Mouse (Mus musculus): ENCODE data around the gene Sptbn4. TPM values are rescaled to one million over a fixed set of nuclear protein-coding genes. Genes with fewer than 3 reads are reported as not detected.

Gene Sptbn4
- polyA plus RNA-seq, 1 experiment from 2014 or later = 0.43 TPM

GRCm38 (mm10) chr7:27486102-27486769 is 38.8 kb upstream of the Sptbn4 start:
- H3K4me2 ChIP-seq = peak overlapping the region; percentile 66
- H3K9ac ChIP-seq = peak overlapping the region; percentile 9; the same call in 1 of the 2 replicates
- 6% methylated on average over 13 of the region's 13 CpGs for WGBS
- peaks cover 26% of the 10 kb centered on the region for H3K4me1 ChIP-seq
- no peaks in the 10 kb centered on the region for H3K36me3 ChIP-seq (ENCODE audit: poor library complexity, severe bottlenecking)
- no peaks in the 10 kb centered on the region for H3K9me3 ChIP-seq (replicated peaks)
- H3K4me3 ChIP-seq = peak overlapping the region; percentile 76
- H3K27ac ChIP-seq = no peak overlapping the region
- peaks cover 9% of the 10 kb centered on the region; the same call in 1 of the 2 replicates for H3K27me3 ChIP-seq
- ATAC-seq = peak; percentile 2; the same call in 1 of the 2 replicates

GRCm38 (mm10) chr7:27483860-27484259 is 36.4 kb upstream of the Sptbn4 start:
- ATAC-seq = no peak
- H3K4me3 ChIP-seq = no peak overlapping the region
- WGBS = 86% methylated on average over 4 of the region's 4 CpGs

GRCm38 (mm10) chr7:27481627-27481969 is 34.1 kb upstream of the Sptbn4 start:
- peak overlapping the region; percentile 67 for H3K4me2 ChIP-seq
- H3K4me3 ChIP-seq = peak overlapping the region; percentile 36
- H3K27me3 ChIP-seq = no peaks in the 10 kb centered on the region
- peaks cover 11% of the 10 kb centered on the region; the same call in 1 of the 2 replicates for H3K36me3 ChIP-seq (ENCODE audit: poor library complexity, severe bottlenecking)
- ATAC-seq = peak; percentile 83
- H3K9ac ChIP-seq = peak overlapping the region; percentile 59
- 0% methylated on average over 9 of the region's 12 CpGs for WGBS
- peaks cover 12% of the 10 kb centered on the region for H3K4me1 ChIP-seq
- peak overlapping the region; percentile 31; the same call in 1 of the 2 replicates for H3K27ac ChIP-seq
- no peaks in the 10 kb centered on the region for H3K9me3 ChIP-seq (replicated peaks)

More at GRCm38 (mm10) chr7:27483860-27484259, 36.4 kb upstream of the Sptbn4 start:
- no peaks in the 10 kb centered on the region for H3K36me3 ChIP-seq (ENCODE audit: poor library complexity, severe bottlenecking)
- H3K9me3 ChIP-seq (replicated peaks) = no peaks in the 10 kb centered on the region
- H3K27ac ChIP-seq = no peak overlapping the region
- H3K4me2 ChIP-seq = no peak overlapping the region
- H3K27me3 ChIP-seq = no peaks in the 10 kb centered on the region
- no peak overlapping the region for H3K9ac ChIP-seq
- peaks cover 22% of the 10 kb centered on the region for H3K4me1 ChIP-seq

GRCm38 (mm10) chr7:27480927-27481626 is 33.6 kb upstream of the Sptbn4 start:
- Histone ChIP-seq H3K36me3 (ENCODE audit: poor library complexity, severe bottlenecking) (peaks cover 16% of the 10 kb centered on the region), H3K4me2 (peak overlapping the region; percentile 67), H3K9me3 (replicated peaks) (no peaks in the 10 kb centered on the region), H3K27ac (peak overlapping the region; percentile 31; the same call in 1 of the 2 replicates), H3K4me1 (peaks cover 10% of the 10 kb centered on the region), H3K9ac (peak overlapping the region; percentile 59), H3K4me3 (peak overlapping the region; percentile 36), H3K27me3 (no peaks in the 10 kb centered on the region)
- WGBS = 13% methylated on average over 8 of the region's 11 CpGs
- ATAC-seq = no peak

- ATAC-seq = no peak
- Histone ChIP-seq H3K4me1 (peaks cover 10% of the 10 kb centered on the region), H3K9ac (no peak overlapping the region)
These were observed 33.0 kb upstream of the Sptbn4 start for GRCm38 (mm10) chr7:27480506-27480905.

GRCm38 (mm10) chr7:27479750-27480149 is 32.3 kb upstream of the Sptbn4 start:
- H3K4me2 ChIP-seq = no peak overlapping the region
- H3K4me1 ChIP-seq = peaks cover 18% of the 10 kb centered on the region
- no peak overlapping the region for H3K4me3 ChIP-seq
- peaks cover 17% of the 10 kb centered on the region for H3K36me3 ChIP-seq (ENCODE audit: poor library complexity, severe bottlenecking)
- no peak for ATAC-seq
- H3K27ac ChIP-seq = no peak overlapping the region
- WGBS = 82% methylated on average over 1 of the region's 1 CpGs
- no peaks in the 10 kb centered on the region for H3K27me3 ChIP-seq
- H3K9ac ChIP-seq = no peak overlapping the region
- no peaks in the 10 kb centered on the region for H3K9me3 ChIP-seq (replicated peaks)

More at GRCm38 (mm10) chr7:27480506-27480905, 33.0 kb upstream of the Sptbn4 start:
- Histone ChIP-seq H3K4me2 (no peak overlapping the region), H3K4me3 (no peak overlapping the region), H3K9me3 (replicated peaks) (no peaks in the 10 kb centered on the region), H3K27me3 (no peaks in the 10 kb centered on the region), H3K27ac (no peak overlapping the region), H3K36me3 (ENCODE audit: poor library complexity, severe bottlenecking) (peaks cover 17% of the 10 kb centered on the region)
- 62% methylated on average over 3 of the region's 3 CpGs for WGBS

GRCm38 (mm10) chr7:27478561-27478960 is 31.1 kb upstream of the Sptbn4 start:
- Histone ChIP-seq H3K27me3 (no peaks in the 10 kb centered on the region), H3K36me3 (ENCODE audit: poor library complexity, severe bottlenecking) (peaks cover 17% of the 10 kb centered on the region), H3K4me3 (no peak overlapping the region), H3K4me2 (no peak overlapping the region), H3K4me1 (peaks cover 18% of the 10 kb centered on the region), H3K9ac (no peak overlapping the region), H3K27ac (no peak overlapping the region), H3K9me3 (replicated peaks) (no peaks in the 10 kb centered on the region)
- WGBS = 86% methylated on average over 7 of the region's 7 CpGs
- no peak for ATAC-seq

GRCm38 (mm10) chr7:27476098-27476635 is 28.7 kb upstream of the Sptbn4 start:
- peaks cover 17% of the 10 kb centered on the region for H3K36me3 ChIP-seq (ENCODE audit: poor library complexity, severe bottlenecking)
- H3K27ac ChIP-seq = no peak overlapping the region
- no peak for ATAC-seq
- WGBS = 97% methylated on average over 14 of the region's 14 CpGs
- no peak overlapping the region for H3K4me3 ChIP-seq
- H3K4me2 ChIP-seq = no peak overlapping the region
- H3K9ac ChIP-seq = 0 out of 2 replicates have a peak overlapping the region, but pooled peaks have one; percentile 16
- H3K4me1 ChIP-seq = peaks cover 14% of the 10 kb centered on the region; the same call in 1 of the 2 replicates
- H3K9me3 ChIP-seq (replicated peaks) = no peaks in the 10 kb centered on the region
- H3K27me3 ChIP-seq = no peaks in the 10 kb centered on the region

- no peaks in the 10 kb centered on the region for H3K27me3 ChIP-seq
- no peak for ATAC-seq
- WGBS = 97% methylated on average over 2 of the region's 2 CpGs
- H3K4me2 ChIP-seq = peak overlapping the region; percentile 71
- no peak overlapping the region for H3K9ac ChIP-seq
- peaks cover 17% of the 10 kb centered on the region for H3K36me3 ChIP-seq (ENCODE audit: poor library complexity, severe bottlenecking)
- H3K27ac ChIP-seq = no peak overlapping the region
- H3K4me1 ChIP-seq = 0 out of 2 replicates have a peak, but pooled peaks cover 14% of the 10 kb centered on the region
- H3K4me3 ChIP-seq = no peak overlapping the region
- no peaks in the 10 kb centered on the region for H3K9me3 ChIP-seq (replicated peaks)
These were observed 28.1 kb upstream of the Sptbn4 start for GRCm38 (mm10) chr7:27475596-27475995.

GRCm38 (mm10) chr7:27474490-27474954 is 27.0 kb upstream of the Sptbn4 start:
- H3K4me3 ChIP-seq = peak overlapping the region; percentile 74
- H3K4me2 ChIP-seq = peak overlapping the region; percentile 71
- H3K9ac ChIP-seq = peak overlapping the region; percentile 70
- H3K4me1 ChIP-seq = 0 out of 2 replicates have a peak, but pooled peaks cover 14% of the 10 kb centered on the region
- no peaks in the 10 kb centered on the region for H3K9me3 ChIP-seq (replicated peaks)
- H3K27me3 ChIP-seq = no peaks in the 10 kb centered on the region
- H3K36me3 ChIP-seq (ENCODE audit: poor library complexity, severe bottlenecking) = peaks cover 17% of the 10 kb centered on the region
- WGBS = 0% methylated on average over 23 of the region's 23 CpGs
- ATAC-seq = peak; percentile 94
- H3K27ac ChIP-seq = peak overlapping the region; percentile 75

GRCm38 (mm10) chr7:27473835-27474489 is 26.5 kb upstream of the Sptbn4 start:
- Histone ChIP-seq H3K27ac (peak overlapping the region; percentile 75), H3K9ac (peak overlapping the region; percentile 70), H3K4me2 (peak overlapping the region; percentile 71), H3K4me3 (peak overlapping the region; percentile 74), H3K4me1 (0 out of 2 replicates have a peak, but pooled peaks cover 14% of the 10 kb centered on the region), H3K27me3 (no peaks in the 10 kb centered on the region), H3K36me3 (ENCODE audit: poor library complexity, severe bottlenecking) (peaks cover 17% of the 10 kb centered on the region), H3K9me3 (replicated peaks) (no peaks in the 10 kb centered on the region)
- ATAC-seq = no peak
- WGBS = under 1% methylated on average over 34 of the region's 34 CpGs

All from forebrain, embryonic 13.5 days (tissue).